Mouse (Mus musculus) kidney, postnatal 25 days (tissue): ENCODE measurements around the gene Ugt1a5.
"Not testable (repeated sequence)": the region's sequence is repeated elsewhere in the genome, so short reads cannot be mapped to it uniquely, and the experiment has no call there.

ENCODE experiments used
- DNase-seq, 2 experiments: peaks; one replicate each; pipeline ENCODE4 v3.0.0; 2021; ENCODE audit warnings: mixed read lengths in 2 of 2

Ugt1a5 gene

DNA sequence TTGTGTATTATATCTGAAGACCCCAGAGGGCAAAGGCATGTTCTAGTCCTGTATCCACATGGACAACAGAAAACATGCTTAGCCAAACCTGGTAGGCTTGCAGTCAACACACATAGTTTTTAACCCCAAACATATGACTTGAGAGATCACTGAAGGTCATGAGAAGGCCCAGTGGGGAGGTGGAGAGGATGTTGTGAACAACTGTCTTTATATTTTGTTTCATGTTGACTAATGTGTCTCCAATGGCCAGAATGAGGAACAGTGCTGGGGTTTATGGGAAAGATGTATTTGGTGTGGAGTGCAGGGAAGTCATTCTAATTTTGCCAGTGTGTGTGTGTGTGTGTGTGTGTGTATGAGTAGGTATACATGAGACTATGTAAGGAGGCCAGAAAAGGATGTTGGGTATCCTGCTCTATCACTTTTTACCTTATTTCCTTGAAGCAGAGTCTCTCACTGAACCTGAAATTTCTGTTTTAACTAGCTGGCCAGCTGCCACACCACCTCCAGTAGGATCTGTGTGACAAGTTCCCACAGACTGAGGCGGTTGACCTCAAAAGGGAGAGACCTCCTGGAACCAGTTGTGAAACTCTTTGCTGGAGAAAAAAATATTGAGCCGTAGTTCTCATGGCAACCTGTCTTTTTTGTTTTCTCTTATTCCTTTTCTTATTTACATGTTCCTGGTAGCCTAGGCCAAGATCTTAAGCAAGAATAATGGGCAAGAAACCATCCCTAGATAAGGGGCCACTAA lies 58.4 kb downstream of the Ugt1a5 start:
- DNase-seq = peak; percentile 52 to 71

DNA sequence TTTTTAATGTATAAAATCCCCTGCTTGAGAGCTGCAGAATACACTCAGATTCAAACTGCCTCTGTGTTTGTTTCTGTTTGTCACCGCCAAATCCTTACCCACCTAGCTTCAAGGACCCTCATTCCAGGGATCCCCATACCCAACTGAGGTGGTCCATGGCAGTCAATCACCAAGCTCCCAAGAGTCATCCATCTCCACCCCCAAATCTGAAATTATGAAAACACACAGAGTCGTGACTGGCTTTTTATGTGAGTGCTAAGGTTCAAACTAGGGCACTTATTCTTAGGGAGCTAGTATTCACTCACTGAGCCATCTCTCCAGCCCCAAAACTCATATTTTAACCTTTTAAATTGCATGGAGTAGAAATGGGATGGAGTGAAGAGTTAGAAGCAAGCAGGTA lies 59.5 kb downstream of the Ugt1a5 start:
- DNase-seq = not testable (repeated sequence)

- DNase-seq = peak; percentile 10 to 28
These were observed 59.9 kb downstream of the Ugt1a5 start for GRCm38 (mm10) chr1:88225741-88226140.

DNA sequence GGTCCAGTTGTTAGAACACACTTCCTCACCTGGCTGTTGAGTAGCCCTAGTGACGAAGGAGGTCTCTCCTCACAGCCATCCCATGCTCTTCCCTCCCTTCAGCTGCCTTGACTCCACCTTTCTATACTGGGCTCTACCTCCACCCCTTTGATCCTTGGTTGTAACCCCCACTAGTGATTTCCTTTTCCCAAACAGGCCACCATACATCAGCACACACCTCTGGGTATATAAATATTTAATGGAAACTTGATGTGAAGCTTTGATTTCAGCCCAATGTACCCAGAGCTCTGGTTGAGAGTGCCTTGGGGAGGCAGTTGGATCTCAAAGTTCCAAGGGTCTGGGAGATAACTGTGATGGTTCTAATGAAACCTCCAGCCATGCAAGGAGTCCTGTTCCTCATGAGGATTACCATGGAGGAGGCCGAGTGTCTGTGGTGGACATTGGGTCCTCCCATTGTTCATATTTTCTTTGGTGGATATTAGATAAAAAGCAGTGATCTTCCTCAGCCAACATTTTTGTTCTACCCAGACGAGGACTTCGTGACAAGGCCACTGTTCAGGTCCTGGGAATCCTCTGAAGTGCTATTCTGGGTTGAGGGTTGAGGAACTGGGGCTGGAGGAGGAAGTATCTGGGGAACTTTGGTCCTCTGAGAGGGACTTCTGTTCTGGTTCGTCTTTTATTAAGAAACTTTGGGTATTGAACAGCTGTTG lies 61.0 kb downstream of the Ugt1a5 start, which contains the start of gene Mroh2a:
Gene Mroh2a (plus strand): TSS at position 317 of the 710 bp plus-strand sequence.
- DNase-seq = peak in 1 of 2 experiments; percentile 39

DNA sequence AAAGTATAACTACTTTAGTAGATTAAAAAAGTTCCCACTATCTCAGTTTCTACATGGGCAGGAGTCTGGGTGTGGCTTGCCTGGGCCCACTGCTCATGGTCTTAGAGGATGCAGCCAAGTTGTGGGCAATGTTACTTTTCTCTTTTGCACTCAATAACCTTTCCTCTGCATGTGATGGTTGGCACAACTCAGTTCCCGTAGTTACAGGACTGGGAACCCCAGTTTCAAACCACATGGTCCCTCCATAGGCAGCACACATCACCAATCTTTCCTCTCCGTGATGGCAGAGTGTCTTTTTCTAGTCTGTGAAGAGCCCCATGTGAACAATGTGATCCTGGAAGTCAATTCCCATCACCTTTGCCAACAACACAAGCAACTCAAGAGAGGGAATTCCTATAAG lies 61.7 kb downstream of the Ugt1a5 start:
- DNase-seq = peak; percentile 2 to 32

- peak; percentile 5 to 40 for DNase-seq
These were observed 62.3 kb downstream of the Ugt1a5 start for GRCm38 (mm10) chr1:88228121-88228520.

GRCm38 (mm10) chr1:88229566-88229965 lies 63.8 kb downstream of the Ugt1a5 start:
- DNase-seq = peak in 1 of 2 experiments; percentile 40

GRCm38 (mm10) chr1:88229986-88230385 lies 64.2 kb downstream of the Ugt1a5 start:
- DNase-seq = peak in 1 of 2 experiments; percentile 59

DNA sequence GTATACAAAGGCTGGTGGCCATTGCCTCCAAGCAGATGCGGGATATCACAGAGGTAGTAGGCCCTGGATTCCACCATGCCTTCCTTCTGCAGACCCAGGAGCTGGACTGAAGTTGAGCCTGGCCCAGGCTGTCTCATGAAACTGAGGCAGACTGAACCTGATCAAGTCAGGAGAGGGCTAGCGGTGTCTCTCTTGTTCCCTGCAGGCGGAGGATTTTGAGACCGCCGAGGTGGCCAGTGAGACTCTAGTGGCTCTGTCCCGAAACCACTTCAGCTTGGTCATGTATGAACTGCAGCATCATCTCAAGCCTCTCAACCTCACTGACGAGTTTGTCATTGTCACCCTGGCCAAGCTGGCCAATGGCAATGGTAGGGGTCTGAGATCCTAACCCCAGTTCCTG lies 64.6 kb downstream of the Ugt1a5 start:
- DNase-seq = peak in 1 of 2 experiments; percentile 49

GRCm38 (mm10) chr1:88230981-88231802 lies 65.4 kb downstream of the Ugt1a5 start:
- DNase-seq = peak in 1 of 2 experiments; percentile 36

DNA sequence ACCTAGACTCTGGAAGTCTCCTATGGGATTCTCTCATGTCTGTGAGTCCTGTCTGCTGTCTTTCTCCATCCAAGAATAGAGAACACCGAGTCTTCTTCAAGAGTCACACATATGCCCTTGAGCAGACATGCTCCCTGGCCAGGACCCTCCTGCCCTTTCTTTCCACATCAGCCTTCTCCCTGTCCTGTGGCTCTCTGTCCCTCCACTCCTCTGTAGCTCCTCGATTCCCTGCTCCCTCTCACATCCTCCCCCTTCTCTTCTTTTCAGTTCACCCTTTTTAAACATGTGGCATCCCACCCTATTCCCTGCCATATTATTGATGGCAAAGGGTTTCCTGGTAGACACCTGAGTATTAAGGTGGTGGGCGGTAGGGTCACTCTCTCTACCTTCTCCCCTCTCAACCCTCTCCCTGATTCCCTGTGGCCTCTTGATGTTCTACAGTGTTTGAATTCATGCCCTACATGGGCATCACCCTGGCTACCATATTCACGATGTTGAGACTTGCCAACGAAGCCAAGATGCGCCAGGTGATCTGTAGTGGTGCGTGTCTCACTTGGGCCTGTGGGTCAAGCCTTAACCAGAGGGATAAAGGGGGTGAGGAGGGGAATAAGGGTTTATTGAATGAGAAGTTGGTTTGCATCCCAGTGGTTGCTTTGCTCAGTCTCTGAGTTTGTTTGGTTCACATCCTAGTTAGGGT lies 66.1 kb downstream of the Ugt1a5 start:
- DNase-seq = peak in 1 of 2 experiments; percentile 53

DNA sequence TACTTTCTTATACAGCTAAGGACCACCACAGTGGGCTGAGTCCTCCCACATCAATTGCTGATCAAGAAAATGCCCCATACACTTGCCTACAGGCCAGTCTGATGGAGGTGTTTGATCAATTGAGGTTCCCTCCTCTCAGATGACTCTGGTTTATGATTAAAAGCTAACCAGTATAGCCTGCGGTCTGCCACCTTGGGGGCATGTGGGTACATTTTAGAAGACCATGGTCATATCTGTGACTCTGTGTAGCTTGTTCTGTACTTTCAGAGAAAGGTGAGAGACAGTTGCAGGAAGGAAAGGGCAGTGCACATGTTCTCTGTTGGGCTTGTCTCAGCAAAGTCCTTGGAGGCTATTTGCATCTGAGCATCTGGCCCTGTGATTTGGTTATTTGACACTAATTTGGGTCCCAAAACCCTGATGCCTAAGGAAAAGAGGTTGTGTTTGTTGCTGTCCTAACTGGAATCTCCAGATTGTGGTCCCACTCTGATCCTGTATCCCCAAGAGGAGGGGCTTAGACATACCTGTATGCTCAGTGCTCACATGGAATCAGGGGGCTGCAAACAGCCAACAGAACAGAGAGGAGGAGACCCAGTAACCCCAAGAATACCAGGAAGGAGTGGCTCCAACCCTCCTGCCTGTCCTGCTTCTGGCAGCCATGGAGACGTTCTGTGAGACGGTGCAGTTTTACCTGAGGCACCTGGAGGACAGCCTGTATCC lies 67.0 kb downstream of the Ugt1a5 start:
- DNase-seq = peak in 1 of 2 experiments; percentile 34

DNA sequence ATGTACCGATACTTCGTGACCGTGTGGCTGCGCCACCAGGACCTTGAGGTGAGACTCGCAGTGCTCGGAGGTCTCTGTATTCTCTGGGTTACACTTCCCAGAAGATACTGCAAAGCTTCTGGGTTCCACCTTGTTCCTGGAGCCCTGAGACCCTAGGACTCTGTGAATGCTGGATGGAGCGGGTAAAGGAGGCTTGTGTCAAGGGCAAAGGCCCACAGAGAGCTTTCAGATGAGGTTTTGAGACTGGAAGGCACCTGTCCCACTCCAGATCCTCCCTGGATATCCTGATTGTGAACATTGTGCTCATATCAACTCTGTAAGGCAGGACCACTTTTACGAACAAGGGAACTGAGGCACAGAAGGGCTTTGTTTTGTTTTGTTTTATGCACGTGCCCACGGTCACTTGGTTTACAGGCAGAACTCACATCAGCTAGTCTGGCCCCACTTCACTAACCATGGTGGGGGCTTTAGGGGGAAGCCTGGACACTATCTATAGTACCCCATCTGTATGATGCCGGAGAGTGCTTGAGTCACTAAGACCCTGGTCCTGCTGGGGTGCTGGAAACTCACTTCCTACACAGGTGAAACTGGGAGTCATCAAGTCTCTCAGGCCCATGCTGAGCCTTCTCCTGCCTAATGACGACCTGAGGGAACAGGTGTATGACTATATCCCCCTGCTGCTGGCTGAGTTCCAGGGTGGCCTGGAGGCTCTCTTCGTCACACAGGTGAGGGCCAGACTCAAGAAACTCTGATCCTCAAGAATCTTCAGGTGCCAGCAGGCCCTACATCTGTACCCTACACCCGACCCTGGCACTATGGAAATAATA lies 67.8 kb downstream of the Ugt1a5 start:
- peak in 1 of 2 experiments; percentile 65 for DNase-seq

DNA sequence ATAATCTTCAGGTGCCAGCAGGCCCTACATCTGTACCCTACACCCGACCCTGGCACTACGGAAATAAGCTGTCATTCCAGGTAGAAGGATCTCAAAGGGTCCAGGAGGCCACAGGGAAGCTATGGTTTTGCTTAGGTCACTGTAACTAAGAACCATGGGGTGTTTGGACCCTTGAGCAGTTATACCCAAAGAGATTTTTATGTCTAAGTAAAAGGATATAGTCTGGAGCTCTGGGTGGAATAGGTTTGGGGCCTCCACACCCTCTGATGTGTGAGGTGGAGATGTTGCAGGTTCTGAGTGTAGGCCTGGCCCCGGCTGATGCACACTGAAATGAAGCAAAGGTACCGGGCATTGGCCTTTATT lies 68.4 kb downstream of the Ugt1a5 start:
- peak in 1 of 2 experiments; percentile 31 for DNase-seq

DNA sequence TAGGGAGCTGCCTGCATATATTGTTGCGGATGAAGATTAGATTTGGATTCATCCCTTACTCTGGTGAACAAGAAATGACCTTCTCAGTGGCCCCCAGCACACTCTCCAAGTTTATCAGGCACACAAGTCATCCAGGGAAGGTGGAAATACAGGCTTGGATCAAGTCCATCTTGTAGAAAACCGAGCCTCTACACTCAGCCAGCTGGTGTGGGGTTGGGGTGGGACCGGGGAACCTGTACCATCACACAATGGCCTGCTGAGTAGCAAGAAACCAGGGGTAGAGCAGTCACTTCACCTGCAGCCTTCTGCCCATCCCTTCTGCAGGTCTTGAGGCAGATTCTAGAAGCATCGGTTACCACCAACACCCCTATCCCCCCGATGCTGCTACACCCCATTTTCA lies 68.8 kb downstream of the Ugt1a5 start:
- no peak for DNase-seq

GRCm38 (mm10) chr1:88235046-88235893 lies 69.5 kb downstream of the Ugt1a5 start:
- peak in 1 of 2 experiments; percentile 54 for DNase-seq

- DNase-seq = peak in 1 of 2 experiments; percentile 70
These were observed 70.1 kb downstream of the Ugt1a5 start for GRCm38 (mm10) chr1:88235894-88236415.

DNA sequence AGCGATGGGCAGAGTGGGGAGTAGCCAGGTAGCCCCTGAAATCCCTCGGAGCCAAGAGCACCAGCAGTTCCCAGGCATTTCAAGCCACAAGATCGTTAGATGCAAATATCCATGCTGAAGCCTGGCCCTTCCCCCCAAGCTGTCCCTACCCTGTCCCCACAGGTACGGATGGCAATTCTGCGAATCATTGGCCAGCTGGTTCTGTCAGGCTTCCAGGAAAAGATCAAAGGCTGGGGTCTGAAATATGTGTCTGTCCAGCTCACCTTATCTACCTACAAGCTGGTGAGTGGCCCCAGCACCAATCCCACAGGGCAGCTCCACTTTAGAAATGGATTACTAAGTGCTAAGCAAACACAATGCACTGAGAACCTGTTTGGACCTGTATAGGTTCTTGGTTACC lies 71.5 kb downstream of the Ugt1a5 start:
- peak in 1 of 2 experiments; percentile 57 for DNase-seq

- peak in 1 of 2 experiments; percentile 60 for DNase-seq
These were observed 73.0 kb downstream of the Ugt1a5 start for GRCm38 (mm10) chr1:88238771-88239170.
